Mouse (Mus musculus): ENCODE data around the gene Gtf2f2.

- no peak for TF ChIP-seq CTCF (IDR thresholded peaks at IDR 0.05; ENCODE audit: control insufficient read depth, insufficient read depth, insufficient read length)
- TF ChIP-seq MYOG (IDR thresholded peaks at IDR 0.05; ENCODE audit: control insufficient read depth, extremely low read depth, insufficient read length): no peak
- no peak for TF ChIP-seq MAX (IDR thresholded peaks at IDR 0.05)
- no peak for TF ChIP-seq FOSL1 (IDR thresholded peaks at IDR 0.05; ENCODE audit: insufficient read depth, low read length, poor library complexity, severe bottlenecking)
Measured at GRCm38 (mm10) chr14:75903131-75903530, 107.5 kb downstream of the Gtf2f2 start.
